Mouse (Mus musculus) layer of hippocampus, adult 11-12 months (tissue): ENCODE data around the gene Sgms1.
"Not testable (repeated sequence)": the region's sequence is repeated elsewhere in the genome, so short reads cannot be mapped to it uniquely, and the experiment has no call there.

Experiments used
- DNase-seq: peaks from one replicate; pipeline ENCODE4 v3.0.0; 2022; ENCODE audit warnings: low spot score

The Sgms1 gene

DNA sequence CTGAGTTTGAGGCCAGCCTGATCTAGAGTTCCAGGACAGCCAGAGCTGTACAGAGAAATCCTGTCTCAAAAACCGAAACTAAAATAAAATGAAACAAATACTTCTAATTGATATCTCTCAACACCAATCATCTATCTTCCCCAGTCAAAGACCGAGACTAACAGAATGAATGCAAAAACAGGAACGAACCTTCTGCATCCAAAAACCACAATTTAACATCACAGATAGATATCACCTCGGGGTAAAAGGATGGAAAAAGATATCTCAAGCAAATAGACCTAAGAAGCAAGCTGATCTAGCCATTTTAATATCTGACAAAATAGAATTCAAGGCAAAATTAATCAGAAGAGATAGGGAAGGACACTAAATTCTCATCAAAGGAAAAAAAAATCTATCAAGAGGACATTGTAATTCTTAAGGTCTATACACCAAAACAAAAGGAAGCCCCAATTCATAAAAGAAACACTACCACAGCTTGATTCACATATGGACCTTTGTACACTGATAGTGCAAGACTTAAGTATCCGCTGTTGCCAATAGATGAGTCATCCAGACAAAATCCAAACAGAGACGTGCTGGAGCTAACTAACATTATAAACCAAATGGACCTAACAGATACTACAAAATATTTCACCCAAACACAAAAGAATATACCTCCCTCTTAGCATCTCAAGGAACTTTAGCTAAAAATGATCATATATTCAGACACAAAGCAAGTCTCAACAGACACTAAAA, 301.6 kb downstream of the Sgms1 start:
- DNase-seq = no peak

DNA sequence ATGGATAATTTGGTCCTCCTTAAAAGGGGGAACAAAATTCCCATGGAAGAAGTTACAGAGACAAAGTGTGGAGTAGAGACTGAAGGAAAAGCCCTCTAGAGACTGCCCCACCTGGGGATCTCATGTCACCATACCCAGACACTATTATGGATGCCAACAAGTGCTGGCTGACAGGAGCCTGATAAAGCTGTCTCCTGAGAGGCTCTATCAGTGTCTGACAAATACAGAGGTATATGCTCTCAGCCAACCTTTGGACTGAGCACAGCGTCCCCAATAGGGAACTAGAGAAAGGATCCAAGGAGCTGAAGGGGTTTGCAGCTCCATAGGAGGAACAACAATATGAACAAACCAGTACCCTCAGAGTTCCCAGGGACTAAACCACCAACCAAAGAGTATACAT, 304.7 kb downstream of the Sgms1 start:
- not testable (repeated sequence) for DNase-seq
